Mouse (Mus musculus) kidney, adult 2 months (tissue): ENCODE measurements around the gene Ank. TPM values are rescaled to one million over a fixed set of nuclear protein-coding genes. Genes with fewer than 3 reads are reported as not detected.
A peak's percentile ranks its signal among the peaks of the same experiment; 100 is the strongest.

ENCODE experiments used
- DNase-seq: peaks from one replicate; pipeline ENCODE4 v3.0.0; 2021
- H3K27ac ChIP-seq: fragments of 200-500 bp; 2 replicates; pipeline ENCODE4 v1.5.1; 2012; ENCODE audit warnings: low read depth, low read length, control low read depth, inconsistent platforms; ENCODE audit not compliant: insufficient read depth
- H3K27me3 ChIP-seq: fragments of 200-500 bp; replicated peaks from 2 replicates; pipeline ENCODE4 v1.6.1; 2012; ENCODE audit warnings: mild to moderate bottlenecking, moderate library complexity, low read length, inconsistent platforms; ENCODE audit not compliant: control insufficient read depth, insufficient read depth
- H3K36me3 ChIP-seq: fragments of 200-500 bp; 2 replicates; pipeline ENCODE4 v1.6.1; 2012; ENCODE audit warnings: mild to moderate bottlenecking, moderate library complexity, low read length, inconsistent platforms; ENCODE audit not compliant: control insufficient read depth, insufficient read depth
- H3K4me1 ChIP-seq: fragments of 200-500 bp; 2 replicates; pipeline ENCODE4 v1.6.1; 2011; ENCODE audit warnings: low read length; ENCODE audit not compliant: control insufficient read depth, insufficient read depth
- H3K4me3 ChIP-seq: fragments of 200-500 bp; 2 replicates; pipeline ENCODE4 v1.5.1; 2011; ENCODE audit warnings: mild to moderate bottlenecking, low read depth, low read length, control low read depth; ENCODE audit not compliant: insufficient read depth
- CTCF ChIP-seq: fragments of 200-500 bp; conservative IDR thresholded peaks from 2 replicates; pipeline ENCODE4 v1.5.1; 2011; ENCODE audit warnings: low read depth, mild to moderate bottlenecking, control low read depth, low read length, moderate library complexity, mixed read lengths; ENCODE audit not compliant: insufficient read depth, insufficient read length
- POLR2A ChIP-seq: fragments of 200-500 bp; IDR thresholded peaks from one replicate; pipeline ENCODE4 v1.6.1; 2011; ENCODE audit warnings: low read depth, low read length, control low read depth
- WGBS: fragments of 180-500 bp; shearing (Covaris S2); methylation state at CpG from one replicate; pipeline ENCODE4 v1.1.7; 2018; 5-methylcytosine and 5-hydroxymethylcytosine counted together
- polyA plus RNA-seq: library from polyadenylated mRNA; depleted of rRNA; stranded (reverse); fragments of >200 nt; gene quantifications from 2 replicates; pipeline ENCODE4 v1.2.3, GENCODE M21; 2012

The Ank gene
- polyA plus RNA-seq, 1 experiment = 18.6 TPM

DNA sequence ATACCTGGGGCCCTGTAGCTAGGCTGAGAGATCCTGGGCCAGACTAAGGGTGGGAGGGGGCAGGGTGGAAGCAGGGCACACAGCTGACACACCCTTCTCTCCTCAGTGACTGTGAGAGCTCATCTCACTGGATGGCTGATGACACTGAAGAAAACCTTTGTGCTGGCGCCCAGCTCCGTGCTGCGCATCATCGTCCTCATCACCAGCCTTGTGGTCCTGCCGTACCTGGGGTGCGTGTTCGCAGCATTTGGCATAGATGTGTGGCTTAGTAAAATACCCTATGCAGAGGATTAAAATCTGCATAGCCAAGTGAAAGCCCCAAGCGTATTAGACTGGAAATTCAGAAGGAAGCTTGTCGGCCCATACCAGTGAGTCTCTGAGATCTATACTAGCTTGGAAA is 124.3 kb downstream of the Ank start:
- H3K27ac ChIP-seq = no peak overlapping the region
- WGBS = 96% methylated on average over 9 of the region's 9 CpGs
- H3K36me3 ChIP-seq = no peaks in the 10 kb centered on the region
- DNase-seq = no peak
- no peak overlapping the region for H3K4me3 ChIP-seq
- no peaks in the 10 kb centered on the region for H3K27me3 ChIP-seq
- H3K4me1 ChIP-seq = no peaks in the 10 kb centered on the region
- TF ChIP-seq CTCF = no peak
- no peak for TF ChIP-seq POLR2A

DNA sequence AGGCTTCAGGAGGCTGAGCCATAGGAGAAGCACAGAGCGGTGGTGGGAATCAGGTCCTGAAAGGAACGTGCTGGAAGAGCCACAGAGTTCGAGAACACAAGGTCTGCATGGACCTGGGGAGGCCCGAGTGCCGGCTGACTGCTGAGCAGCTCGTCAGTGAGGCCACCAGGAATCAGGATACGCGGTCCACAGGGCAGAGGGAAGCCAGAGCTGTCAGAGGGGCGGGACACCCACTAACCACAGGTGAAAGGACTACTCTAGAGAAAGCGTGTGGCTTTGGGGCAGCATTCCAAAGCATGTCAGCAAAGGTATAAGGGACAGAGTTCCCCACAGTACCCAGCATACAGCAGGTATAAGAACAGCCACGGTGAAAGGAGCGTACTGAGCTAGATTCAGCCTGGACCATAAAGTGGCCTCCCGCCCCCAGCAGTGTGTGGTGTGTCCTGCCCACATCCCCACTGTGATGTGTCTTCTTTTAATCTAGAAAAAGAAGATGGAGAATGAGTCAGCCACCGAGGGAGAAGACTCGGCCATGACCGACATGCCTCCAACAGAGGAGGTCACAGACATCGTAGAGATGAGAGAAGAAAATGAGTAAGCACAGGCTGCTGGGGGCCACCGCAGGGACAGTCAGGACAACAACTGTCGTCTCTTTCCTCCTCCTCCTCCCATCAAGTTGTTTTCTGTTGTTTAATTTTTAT is 126.3 kb downstream of the Ank start:
- H3K4me1 ChIP-seq = no peaks in the 10 kb centered on the region; the same call in 1 of the 2 replicates
- no peaks in the 10 kb centered on the region for H3K36me3 ChIP-seq
- no peak for DNase-seq
- WGBS = 88% methylated on average over 19 of the region's 19 CpGs
- H3K4me3 ChIP-seq = no peak overlapping the region
- H3K27ac ChIP-seq = no peak overlapping the region
- no peaks in the 10 kb centered on the region for H3K27me3 ChIP-seq
- TF ChIP-seq POLR2A (no peak), CTCF (no peak)

DNA sequence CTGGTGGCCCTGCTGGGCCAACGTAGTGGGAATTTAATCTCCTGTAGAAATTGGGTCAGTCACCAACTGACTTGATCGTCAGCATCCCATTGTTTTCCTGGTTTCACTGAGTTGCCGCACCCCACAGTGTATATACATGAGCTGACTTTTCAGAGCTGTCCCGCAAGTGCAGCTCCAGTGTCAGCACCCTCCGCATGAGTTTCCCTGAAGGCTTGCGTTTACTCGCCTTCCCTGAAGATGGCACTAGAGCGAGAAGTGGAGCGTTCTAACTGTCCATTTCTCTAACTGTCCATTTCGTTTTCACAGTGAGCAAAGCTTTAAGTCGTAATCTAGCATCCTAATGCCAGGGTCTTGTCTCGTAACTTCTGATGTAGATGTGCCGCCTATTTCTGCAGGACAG is 127.2 kb downstream of the Ank start:
- DNase-seq = peak; percentile 40
- 84% methylated on average over 13 of the region's 13 CpGs for WGBS
- Histone ChIP-seq H3K4me1 (no peaks in the 10 kb centered on the region; the same call in 1 of the 2 replicates), H3K4me3 (no peak overlapping the region), H3K36me3 (no peaks in the 10 kb centered on the region), H3K27ac (no peak overlapping the region), H3K27me3 (no peaks in the 10 kb centered on the region)
- peak; percentile 32 for TF ChIP-seq CTCF
- TF ChIP-seq POLR2A = no peak

DNA sequence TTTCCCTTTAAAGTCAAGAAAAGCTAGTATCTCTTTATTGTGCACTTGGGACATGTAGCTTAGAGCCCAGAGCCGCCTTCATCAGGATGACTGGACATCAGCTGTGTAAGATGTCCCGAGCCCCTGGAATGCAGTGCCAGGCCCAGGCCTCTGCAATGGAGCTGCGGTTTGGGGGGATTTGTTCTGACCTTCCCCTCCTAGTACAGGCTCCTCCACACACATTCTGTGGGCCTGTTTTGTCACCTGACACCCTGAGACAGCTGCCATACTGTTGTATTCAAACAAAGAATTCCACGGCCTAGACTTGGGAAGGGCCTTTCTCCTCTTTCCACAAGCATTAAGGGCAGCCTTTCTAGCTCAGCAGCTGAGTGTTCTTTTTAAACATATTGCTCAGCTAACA is 128.5 kb downstream of the Ank start:
- Histone ChIP-seq H3K27ac (no peak overlapping the region), H3K36me3 (no peaks in the 10 kb centered on the region), H3K27me3 (no peaks in the 10 kb centered on the region), H3K4me1 (no peaks in the 10 kb centered on the region; the same call in 1 of the 2 replicates), H3K4me3 (no peak overlapping the region)
- 59% methylated on average over 4 of the region's 4 CpGs for WGBS
- DNase-seq = no peak
- TF ChIP-seq POLR2A (no peak), CTCF (no peak)

DNA sequence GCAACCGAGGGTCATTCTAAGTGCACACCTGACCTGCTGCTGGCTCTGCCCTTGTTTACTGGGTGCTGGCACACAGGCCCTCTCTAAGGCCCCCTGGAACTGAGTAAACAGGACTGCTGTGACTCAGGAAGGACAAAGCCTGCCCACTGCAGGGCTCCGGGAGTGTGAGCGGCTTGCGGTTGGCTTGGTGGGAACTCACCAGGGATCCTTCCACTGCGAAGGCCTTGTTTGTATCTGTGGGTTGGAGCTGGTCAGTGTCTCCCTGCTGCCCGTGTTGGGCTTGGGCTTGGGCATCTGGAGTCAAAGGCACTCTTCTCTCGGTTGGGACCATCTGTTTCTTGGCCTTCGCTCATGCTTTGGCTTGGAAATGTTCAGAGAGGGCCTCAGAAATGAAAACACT is 129.1 kb downstream of the Ank start:
- Histone ChIP-seq H3K4me1 (no peaks in the 10 kb centered on the region; the same call in 1 of the 2 replicates), H3K4me3 (no peak overlapping the region), H3K27me3 (no peaks in the 10 kb centered on the region), H3K36me3 (no peaks in the 10 kb centered on the region), H3K27ac (no peak overlapping the region)
- TF ChIP-seq POLR2A (no peak), CTCF (no peak)
- WGBS = 77% methylated on average over 8 of the region's 8 CpGs
- DNase-seq = no peak

DNA sequence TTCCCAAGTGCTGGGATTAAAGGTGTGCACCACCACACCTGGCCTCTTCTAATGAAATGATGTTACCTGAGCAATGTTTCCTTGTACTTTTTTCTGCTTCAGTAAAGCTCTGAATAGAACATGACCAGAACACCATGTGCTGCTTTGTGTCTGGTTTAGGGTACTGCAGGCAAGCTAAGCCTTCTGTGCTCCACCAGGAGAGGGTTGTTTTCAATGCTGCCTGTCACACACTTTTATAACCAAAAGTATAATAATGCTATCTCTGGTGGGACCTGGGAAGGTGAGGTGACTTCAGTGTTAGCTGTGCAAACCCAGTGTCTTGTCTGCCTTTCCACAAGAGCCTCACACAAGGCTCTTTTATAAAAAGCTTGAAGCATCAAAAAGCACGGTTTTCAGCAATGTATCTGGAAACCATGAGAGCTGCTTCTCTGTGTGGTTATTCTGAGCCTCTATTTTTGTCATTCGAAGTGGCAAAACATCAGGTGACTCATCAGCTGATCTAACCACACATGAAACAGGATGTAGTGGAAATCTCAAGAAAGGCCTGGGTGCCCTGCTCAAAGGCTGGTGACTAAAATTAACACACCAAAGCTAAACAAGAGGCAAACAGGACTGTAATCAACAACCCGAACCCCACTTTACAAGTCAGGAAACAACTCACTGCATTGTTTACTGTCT is 130.1 kb downstream of the Ank start:
- H3K4me1 ChIP-seq = no peaks in the 10 kb centered on the region; the same call in 1 of the 2 replicates
- peak overlapping the region; percentile 54; the same call in 1 of the 2 replicates for H3K27ac ChIP-seq
- H3K4me3 ChIP-seq = no peak overlapping the region
- no peaks in the 10 kb centered on the region for H3K36me3 ChIP-seq
- H3K27me3 ChIP-seq = no peaks in the 10 kb centered on the region
- WGBS = 45% methylated on average over 3 of the region's 3 CpGs
- no peak for TF ChIP-seq POLR2A
- TF ChIP-seq CTCF = no peak
- peak; percentile 36 for DNase-seq

DNA sequence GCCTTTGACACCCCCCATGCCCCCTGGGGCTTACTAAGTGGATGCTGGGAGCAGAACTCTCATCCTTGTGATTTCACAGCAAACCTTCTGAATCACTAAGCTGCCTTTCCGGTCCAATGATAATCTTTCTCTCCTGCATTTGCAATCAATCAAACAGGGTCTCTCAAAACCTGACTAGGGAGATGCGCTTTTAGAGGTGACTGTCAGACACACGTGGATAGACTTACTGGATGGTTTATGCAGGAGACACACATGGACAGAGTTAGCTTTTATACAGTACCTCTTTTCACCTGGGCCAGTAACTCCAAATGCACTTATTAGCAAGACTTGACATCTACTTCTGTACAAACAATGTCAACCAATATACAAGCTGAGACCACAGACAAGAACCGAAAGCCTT is 131.0 kb downstream of the Ank start:
- Histone ChIP-seq H3K4me3 (no peak overlapping the region), H3K4me1 (no peaks in the 10 kb centered on the region; the same call in 1 of the 2 replicates), H3K27ac (no peak overlapping the region), H3K27me3 (no peaks in the 10 kb centered on the region), H3K36me3 (no peaks in the 10 kb centered on the region)
- WGBS = 86% methylated on average over 4 of the region's 4 CpGs
- no peak for DNase-seq
- TF ChIP-seq POLR2A (no peak), CTCF (no peak)
